Mouse (Mus musculus) spleen, postnatal 36 days (tissue): Measurements from ENCODE around the gene Cct8.
A peak's percentile ranks its signal among the peaks of the same experiment; 100 is the strongest.
"Not testable (repeated sequence)": the region's sequence is repeated elsewhere in the genome, so short reads cannot be mapped to it uniquely, and the experiment has no call there.

Source experiments
- DNase-seq, 2 experiments: peaks; one replicate each; pipeline ENCODE4 v3.0.0; 2022; ENCODE audit warnings: low spot score in 2 of 2, mixed read lengths in 1 of 2

Gene Cct8

GRCm38 (mm10) chr16:87495716-87496447 lies at the start of gene Cct8:
Gene Cct8, minus strand, starts transcription at chr16:87495873.
- DNase-seq = peak; percentile 96 to 97

DNA sequence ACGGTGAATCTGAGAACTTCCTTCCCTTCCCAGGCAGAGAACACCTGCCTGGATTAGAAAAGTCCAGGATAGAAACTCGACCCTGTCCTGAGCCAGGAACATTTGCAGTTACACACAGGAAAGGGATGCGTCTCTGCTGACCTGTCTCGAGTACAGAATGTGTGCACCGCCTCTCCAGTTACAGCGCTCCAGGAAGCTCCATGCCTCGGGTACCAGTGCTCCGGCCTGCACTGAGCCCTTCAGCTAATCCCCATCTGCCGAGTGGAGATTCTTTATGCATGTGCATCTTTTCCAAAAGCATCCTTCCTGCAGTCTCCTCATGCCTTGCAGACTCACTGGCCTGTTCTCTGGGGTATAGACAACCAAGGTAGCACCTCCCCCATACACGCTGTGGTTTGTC lies 33.1 kb upstream of the Cct8 start:
- no peak for DNase-seq

DNA sequence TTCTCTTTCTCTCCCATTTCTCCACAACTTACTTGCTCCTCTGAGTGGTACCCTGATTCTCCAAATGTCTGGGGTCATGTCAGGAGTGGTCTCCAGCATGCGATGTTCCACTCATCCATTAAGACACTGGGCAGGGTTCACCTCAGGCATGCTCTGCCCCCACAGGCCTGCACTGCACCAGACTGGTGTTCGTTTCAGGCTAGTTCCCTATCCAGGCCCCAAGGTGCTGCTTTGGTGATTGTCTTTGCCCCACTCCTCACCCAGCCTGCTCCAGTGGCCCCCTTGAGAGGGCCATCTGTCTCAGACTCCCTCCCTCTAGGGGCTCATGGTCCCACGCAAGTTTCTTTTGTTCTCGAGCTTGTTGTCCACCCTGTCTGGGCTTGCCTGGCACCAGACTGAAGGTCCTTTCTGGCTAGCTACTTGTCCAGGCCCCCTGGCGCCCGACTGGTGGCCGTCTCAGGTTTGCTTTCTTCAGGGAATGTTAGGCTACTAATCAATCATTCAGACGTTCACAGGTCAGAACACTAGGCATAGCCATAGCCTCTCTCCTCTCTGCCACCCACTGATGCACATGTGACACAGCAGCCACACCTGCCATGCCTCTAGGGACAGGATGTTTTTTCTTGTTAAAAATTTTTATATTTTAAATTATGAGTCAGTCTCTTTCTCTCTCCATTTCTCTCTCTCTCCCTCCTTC lies 32.0 kb upstream of the Cct8 start:
- DNase-seq = no peak

GRCm38 (mm10) chr16:87524228-87524627 lies 28.6 kb upstream of the Cct8 start:
- no peak for DNase-seq

GRCm38 (mm10) chr16:87512331-87512730 lies 16.7 kb upstream of the Cct8 start:
- DNase-seq = no peak

- DNase-seq = no peak
Observed at GRCm38 (mm10) chr16:87511706-87512105, 16.0 kb upstream of the Cct8 start.

GRCm38 (mm10) chr16:87501304-87502078 lies 5.8 kb upstream of the Cct8 start:
- peak in 1 of 2 experiments; percentile 5 for DNase-seq

- DNase-seq = no peak
Observed at GRCm38 (mm10) chr16:87499556-87499955, 3.9 kb upstream of the Cct8 start.

DNA sequence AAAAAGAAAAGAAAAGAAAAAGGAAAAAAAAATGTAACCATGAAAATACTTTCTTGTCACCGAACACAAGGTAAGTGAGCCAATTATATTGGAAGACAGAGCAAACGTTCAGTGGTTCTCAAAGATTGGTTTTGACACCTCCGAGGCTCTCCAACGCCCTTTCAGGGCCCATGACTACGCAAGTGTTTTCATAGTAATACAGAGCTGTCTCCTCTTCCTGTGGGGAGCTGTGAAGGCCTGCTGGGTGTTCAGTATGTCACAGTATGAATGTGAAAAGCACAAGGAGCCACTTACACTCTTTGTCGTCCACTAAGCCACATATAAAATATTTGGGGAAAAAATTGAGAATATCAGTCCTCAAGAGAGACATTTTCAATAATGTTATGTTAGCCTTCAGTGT lies 1.5 kb upstream of the Cct8 start:
- DNase-seq = no peak

GRCm38 (mm10) chr16:87496728-87497127 lies 1.1 kb upstream of the Cct8 start:
- DNase-seq = no peak

DNA sequence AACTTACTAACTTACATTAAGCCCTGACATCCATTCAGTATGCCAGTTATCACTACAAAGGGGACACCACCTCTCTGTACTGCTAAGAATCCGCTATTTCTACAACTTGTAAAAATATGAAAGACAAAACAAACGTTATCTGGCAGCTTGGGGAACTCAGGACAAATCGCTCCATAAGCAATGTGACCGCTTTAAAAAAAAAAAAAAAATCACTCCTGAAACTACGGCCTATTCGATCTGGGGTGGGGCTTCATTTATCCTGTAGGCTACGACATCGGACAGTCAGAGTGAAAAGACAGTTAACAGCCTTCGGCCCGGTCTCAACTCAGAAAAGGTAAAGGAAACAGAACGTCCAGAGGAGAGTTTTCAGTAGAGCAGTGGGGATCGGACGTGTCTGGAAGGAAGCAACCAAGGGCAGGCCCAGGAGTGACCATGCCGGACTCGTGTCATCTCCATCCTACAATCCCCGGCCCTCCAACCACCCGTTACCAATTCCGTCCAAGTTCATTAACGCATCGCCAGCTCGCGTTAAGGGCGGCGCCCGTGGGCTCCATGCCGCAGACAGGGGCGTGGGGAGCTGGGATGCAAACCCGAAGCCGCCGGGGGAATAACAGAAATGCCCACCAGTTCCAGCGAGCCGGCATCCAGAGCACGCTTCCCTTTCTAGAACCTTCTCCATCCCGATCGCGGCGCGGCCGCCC lies 568 bp downstream of the Cct8 start:
- DNase-seq = no peak

DNA sequence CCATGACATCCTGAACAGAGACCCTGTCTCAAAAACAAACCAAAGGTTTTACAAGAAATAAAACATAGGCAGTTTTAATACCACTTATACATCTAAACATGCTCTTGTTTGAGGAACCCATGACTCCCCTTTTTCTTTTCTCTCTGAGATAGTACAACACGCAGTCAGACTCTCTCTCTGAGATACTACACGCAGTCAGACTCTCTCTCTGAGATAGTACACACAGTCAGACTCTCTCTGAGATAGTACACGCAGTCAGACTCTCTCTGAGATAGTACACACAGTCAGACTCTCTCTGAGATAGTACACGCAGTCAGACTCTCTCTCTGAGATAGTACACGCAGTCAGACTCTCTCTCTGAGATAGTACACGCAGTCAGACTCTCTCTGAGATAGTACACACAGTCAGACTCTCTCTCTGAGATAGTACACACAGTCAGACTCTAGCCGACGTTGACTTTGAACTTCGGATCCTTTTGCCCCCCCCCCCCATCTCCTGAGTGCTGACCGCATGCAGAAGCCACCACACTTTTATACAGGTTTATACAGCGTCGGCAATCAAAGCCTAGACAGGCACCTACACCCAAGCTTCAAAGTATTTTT lies 3.4 kb downstream of the Cct8 start:
- not testable (repeated sequence) for DNase-seq

GRCm38 (mm10) chr16:87488605-87489004 lies 7.1 kb downstream of the Cct8 start:
- DNase-seq = no peak

DNA sequence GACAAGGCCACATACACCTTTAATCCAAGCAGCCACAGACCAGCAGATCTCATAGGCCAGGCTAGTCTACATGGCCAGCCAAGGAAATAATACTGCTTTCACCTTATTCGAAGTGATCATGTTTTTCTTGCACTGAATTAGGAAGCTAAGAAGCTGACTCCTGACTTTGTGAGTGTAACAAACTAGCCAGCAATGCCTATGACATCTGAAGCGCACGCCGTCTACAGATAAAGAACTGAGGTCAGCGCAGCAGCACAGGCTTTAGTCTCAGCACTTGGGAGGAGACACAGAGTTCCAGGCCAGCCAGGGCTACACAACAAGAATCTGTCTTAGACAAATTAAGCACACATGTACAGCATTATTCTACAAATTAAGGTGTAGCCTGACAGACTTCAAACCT lies 8.9 kb downstream of the Cct8 start:
- no peak for DNase-seq

DNA sequence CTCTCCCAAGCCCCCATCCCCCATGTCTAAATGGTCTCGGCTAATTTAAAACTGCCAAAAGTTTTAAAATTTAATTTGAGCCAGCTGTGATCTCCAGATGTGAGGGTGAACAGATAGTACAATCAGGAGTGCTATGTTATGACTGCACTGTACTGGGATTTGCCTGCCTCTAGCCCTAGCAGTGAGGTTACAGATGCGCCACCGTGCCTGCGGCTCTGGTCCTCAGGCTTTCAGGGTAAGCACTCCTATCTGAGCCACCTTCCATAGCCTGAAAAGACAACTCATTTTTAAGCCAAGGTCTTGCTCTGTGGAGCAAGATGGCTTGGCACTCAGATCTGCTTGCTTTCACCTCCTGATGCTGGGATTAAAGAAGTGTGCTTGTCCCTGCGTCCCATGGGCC lies 11.3 kb downstream of the Cct8 start:
- no peak for DNase-seq

DNA sequence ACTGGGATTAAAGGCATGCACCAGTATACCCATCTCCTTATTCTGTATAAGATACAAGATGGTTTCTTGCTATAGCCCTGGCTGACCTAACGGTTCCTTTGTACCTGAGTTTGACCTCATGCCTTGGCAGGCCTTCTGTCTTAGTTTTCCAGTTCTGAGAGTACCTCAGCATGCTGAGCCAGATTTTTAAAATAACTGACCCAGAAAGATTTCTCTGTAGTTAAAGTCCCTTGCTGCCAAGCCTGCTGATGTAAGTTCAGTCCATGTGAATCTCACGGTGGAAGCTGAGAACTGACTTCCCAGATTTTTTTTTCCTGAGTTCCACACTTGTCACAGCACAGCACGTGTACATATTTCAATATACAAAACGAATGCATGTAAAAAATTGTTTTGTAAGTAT lies 25.1 kb downstream of the Cct8 start:
- no peak for DNase-seq

DNA sequence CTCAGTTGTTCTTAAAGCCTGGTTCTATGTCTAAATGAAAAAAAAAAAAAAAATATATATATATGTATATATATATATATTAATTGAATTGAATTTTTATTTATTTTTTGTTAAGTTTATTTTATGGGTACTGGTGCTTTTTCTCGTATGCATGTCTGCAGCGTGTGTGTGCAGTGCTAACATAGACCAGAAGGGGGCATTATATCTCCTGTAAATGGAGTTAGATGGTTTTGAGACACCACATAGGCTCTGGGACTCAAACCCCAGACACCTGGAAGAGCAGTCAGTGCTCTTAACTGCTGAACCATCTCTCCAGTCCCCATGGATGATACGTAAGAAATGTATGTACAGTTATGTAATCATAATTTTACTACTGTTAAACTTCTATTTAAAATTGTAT lies 36.9 kb downstream of the Cct8 start:
- no peak for DNase-seq

DNA sequence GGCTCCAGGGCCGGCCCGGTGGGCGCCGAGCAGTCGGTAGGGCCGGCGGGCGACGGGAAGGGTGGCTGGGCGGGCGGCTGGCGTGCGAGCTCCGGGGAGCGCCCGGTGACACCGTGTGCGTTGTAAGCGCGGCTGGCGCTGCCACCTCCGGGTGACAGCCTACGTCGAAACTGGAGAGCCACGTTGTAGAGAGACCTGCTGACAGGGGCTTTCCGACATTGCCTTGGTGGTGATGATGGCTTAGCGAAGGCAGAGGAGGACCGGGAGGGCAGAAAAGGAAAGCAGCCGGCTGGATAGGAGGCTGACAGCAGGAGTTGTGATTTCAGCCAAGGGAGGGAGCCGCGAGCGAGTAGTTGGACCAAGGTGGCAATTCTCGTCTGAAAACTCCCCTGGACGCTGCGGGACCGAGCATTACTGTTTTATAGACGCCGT lies 40.5 kb downstream of the Cct8 start:
- DNase-seq = peak in 1 of 2 experiments; percentile 36

DNA sequence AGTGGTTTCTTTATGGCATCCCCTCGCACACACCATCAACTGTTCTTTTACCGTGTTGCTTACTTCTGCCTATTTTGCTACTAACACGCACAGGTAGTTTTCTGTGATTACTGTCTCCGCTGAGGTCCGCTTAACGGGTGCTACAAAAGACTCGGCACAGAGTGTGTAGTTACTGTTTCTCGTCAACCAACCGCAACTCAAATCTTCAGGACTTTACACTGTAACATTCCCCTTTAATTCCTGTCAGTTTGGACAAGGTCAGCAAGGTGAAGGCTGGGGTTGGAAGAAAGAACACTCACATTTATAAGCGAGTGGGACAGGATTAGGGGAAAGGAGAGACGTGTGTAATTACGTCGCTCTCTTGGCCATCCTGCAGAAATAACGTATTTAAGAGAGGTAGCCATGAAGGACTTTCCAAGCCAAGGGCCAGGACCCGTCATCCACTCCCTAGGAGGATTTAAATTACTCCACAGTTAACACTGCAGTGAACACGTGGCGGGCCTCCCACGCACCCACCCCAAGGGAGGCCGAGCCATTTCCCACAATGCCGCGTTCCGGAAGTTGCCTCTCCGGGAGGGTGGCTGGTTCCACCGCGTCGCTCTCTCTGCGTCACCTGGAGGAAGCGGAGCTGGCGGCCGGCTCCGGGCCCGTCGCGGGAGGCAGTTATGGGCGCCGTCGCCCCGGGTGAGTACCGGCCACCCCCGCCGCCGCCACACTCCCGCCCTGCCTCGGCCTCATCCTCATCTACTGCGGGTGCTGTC lies 41.1 kb downstream of the Cct8 start, which contains the start of gene Usp16:
TSS of gene Usp16 (plus strand) at position 285 of the 761 bp plus-strand sequence.
- DNase-seq = peak; percentile 91 to 92

- DNase-seq = no peak
Observed at GRCm38 (mm10) chr16:87453226-87453625, 42.4 kb downstream of the Cct8 start.

DNA sequence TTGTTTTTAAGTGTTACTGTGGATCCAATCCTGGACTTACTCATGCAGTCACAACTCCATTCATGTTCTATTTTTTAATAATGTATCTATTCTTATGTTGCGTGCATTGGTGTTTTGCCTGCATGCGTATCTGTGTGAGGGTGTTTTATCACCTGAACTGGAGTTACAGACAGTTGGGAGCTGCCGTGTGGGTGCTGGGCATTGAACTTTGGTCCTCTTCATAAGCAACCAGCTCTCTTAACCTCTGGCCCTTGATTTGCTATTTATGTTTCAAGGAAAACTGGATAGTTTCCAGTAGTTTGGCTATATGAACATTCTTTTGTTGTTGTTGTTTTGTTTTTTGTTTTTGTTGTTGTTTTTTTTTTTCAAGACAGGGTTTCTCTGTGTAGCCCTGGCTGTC lies 50.1 kb downstream of the Cct8 start:
- DNase-seq = no peak
